Mouse (Mus musculus): ENCODE results near the gene Tceal5. TPM values are rescaled to one million over a fixed set of nuclear protein-coding genes. Genes with fewer than 3 reads are reported as not detected.

Tceal5 gene
- 0.37 and 1.2 TPM in 2 replicates for polyA plus RNA-seq (2012)

GRCm38 (mm10) chrX:136203664-136204066, at the start of gene Tceal5:
Gene Tceal5, minus strand, starts transcription at chrX:136203876.

DNA sequence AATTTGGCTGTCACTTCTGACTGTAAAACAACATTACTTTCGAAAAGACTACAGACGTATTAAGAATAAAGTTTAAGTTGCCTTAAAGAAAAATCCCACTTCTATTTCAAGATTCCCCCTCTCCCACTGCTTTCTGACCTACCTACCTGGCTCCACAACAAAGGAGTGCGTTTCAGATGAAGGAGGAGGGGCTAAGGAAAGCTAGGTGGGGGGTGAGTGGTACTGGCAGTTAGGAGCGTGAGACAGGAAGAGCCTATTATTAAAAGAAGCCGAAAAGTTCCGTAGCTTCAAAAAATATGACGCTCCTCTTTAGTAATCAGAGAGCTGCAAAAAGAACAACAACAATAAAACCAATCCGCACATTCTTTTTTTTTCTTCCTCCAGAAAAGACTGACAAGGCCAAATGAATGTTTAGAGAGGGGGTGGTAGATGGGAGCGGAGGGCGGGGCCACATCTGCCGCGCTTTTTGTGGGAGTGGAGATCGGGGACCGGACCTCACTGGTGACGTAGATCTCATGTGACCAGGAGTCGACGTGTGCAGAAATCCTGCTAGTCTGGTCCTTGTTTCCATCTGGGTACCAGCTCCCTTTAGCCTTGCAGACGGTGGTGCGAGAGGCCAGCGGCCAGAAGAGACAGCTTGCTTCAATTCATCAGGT, 41.0 kb upstream of the Tceal5 start, which contains the start of gene Tceal9:
Tceal9 (plus strand) TSS at position 506 of the 656 bp plus-strand sequence.

DNA sequence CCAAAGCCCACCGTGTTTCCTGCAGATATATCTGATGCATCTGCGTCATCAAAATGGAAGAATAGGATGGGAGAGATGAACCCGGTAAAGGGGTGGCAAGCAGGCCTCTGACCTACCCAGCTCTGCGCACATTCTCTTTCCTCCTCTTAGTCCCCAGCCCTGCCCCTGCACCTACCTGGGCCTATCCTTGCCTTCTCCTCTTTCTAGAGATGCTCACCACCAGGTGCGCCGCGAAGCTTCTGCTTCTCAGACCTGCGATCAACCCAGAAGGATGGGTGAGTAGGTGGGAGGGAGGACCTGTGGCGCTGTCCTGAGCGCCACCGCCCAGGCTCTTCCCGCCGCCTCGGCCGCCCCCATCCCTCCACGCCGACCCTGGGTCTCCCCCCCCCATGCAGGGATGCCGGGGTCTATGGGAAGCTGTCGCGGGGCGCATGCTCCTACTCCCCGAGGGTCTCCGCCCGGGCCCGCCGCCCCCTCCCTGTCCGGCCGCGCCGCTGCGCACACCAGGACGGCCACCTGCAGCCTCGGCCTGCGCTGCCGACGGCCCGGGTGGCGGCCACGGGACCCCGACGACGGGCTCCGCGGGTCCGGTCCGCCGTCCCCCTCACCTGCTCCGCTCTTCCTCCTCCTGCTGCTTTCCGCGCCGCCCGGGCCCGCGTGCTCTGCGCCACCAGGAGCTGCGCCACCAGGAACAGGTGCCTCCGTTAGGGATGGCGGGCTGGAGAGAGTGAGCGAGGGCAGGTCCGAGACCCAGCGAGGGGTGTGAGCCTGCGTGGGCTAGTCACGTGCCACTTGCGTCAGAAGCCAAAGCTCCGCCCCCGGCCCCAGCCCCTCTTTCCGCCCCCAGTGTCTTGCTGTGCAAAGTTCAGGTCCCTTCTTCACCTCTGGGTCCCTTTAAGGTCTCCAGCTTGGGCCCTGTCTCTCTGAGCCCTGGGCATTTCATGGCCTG, 11.3 kb upstream of the Tceal5 start, which contains the start of the genes Tceal7 and Bex1:
Tceal7 (plus strand) TSS at position 51 of the 949 bp plus-strand sequence.
Bex1 (minus strand) TSS at position 785 of the 949 bp plus-strand sequence.

DNA sequence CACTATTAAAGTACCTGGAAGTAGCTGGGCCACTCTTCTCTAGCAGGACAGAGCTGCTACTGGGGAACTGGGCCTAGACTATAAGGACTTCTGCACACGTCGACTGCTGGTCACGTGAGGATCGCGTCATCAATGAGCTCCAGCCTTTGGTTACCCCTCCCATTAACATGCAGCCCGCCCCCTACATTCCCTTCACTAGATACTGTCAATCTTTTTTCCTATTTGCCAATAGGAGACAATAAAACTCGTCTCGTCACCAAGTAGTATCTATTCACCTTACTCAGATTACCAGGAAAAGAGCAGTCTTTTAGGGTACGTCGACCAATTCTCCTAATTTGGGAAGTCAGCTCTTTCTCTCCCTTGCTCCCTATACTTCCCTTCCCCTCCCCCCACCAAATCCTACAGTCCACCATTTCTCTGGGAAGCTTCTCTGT, 31.5 kb downstream of the Tceal5 start, which contains the start of gene Tceal8:
Tceal8 (minus strand) TSS at position 225 of the 434 bp plus-strand sequence.

Other genes starting within 250 kb of the Tceal5 start
- 1.7 and 1.9 TPM in 2 replicates for gene Arxes2, start 210.1 kb downstream of the Tceal5 start, polyA plus RNA-seq (2012)
- 0.09 TPM in 1 of 2 replicates, not detected in the other for gene Arxes1, start 170.5 kb downstream of the Tceal5 start, polyA plus RNA-seq (2012)
- 0.61 and 2.0 TPM in 2 replicates for gene Bex2, start 135.6 kb downstream of the Tceal5 start, polyA plus RNA-seq (2012)
- gene Nxf3, start 118.6 kb downstream of the Tceal5 start, polyA plus RNA-seq (2012), result not detected in 2 replicates
- gene Bex4, start 64.9 kb downstream of the Tceal5 start, polyA plus RNA-seq (2012), result 8.9 and 12.6 TPM in 2 replicates
- gene Tceal8, start 31.5 kb downstream of the Tceal5 start, polyA plus RNA-seq (2012), result 11.7 and 16.5 TPM in 2 replicates
- not detected in 2 replicates for gene Tceal7, start 10.9 kb upstream of the Tceal5 start, polyA plus RNA-seq (2012)
- 7.7 and 18.8 TPM in 2 replicates for gene Bex1, start 11.6 kb upstream of the Tceal5 start, polyA plus RNA-seq (2012)
- 65.1 and 96.0 TPM in 2 replicates for gene Tceal9, start 41.2 kb upstream of the Tceal5 start, polyA plus RNA-seq (2012)
- gene Bex3, start 66.4 kb upstream of the Tceal5 start, polyA plus RNA-seq (2012), result 256 and 361 TPM in 2 replicates